Mouse (Mus musculus): ENCODE data around the gene Gm20538. TPM values are rescaled to one million over a fixed set of nuclear protein-coding genes. Genes with fewer than 3 reads are reported as not detected.

The Gm20538 gene
- total RNA-seq, 2 experiments from 2014 or later: not detected

GRCm38 (mm10) chr19:44542694-44543178 is 9.9 kb downstream of the Gm20538 start:
- no peak for DNase-seq (ENCODE audit: low spot score)
- intact Hi-C loops (cut with DNase I): loop anchor here (5.0 to 10.0 kb wide), 2 partner anchors 65 to 298 kb away; no protein-coding TSS in a partner anchor

GRCm38 (mm10) chr19:44537416-44537815 is 15.2 kb downstream of the Gm20538 start:
- no peak for DNase-seq (ENCODE audit: low spot score)
- intact Hi-C loops (cut with DNase I): loop anchor here (5.0 kb wide), 1 partner anchor 165 kb away; no protein-coding TSS in a partner anchor

GRCm38 (mm10) chr19:44535376-44535775 is 17.3 kb downstream of the Gm20538 start:
- intact Hi-C loops (cut with DNase I): loop anchor here (5.0 kb wide), 1 partner anchor 163 kb away; no protein-coding TSS in a partner anchor
- DNase-seq (ENCODE audit: low spot score): no peak

GRCm38 (mm10) chr19:44530018-44530417 is 22.6 kb downstream of the Gm20538 start:
- intact Hi-C loops (cut with DNase I): no loop called here

GRCm38 (mm10) chr19:44525551-44526205 is 27.0 kb downstream of the Gm20538 start:
- intact Hi-C loops (cut with DNase I): no loop called here

More at GRCm38 (mm10) chr19:44530018-44530417, 22.6 kb downstream of the Gm20538 start:
- DNase-seq (ENCODE audit: low spot score): no peak

GRCm38 (mm10) chr19:44519152-44519551 is 33.5 kb downstream of the Gm20538 start:
- DNase-seq (ENCODE audit: low spot score): peak; percentile 63
- intact Hi-C loops (cut with DNase I): no loop called here

More at GRCm38 (mm10) chr19:44525551-44526205, 27.0 kb downstream of the Gm20538 start:
- no peak for DNase-seq (ENCODE audit: low spot score)

GRCm38 (mm10) chr19:44517996-44518768 is 34.4 kb downstream of the Gm20538 start:
- no peak for DNase-seq (ENCODE audit: low spot score)

GRCm38 (mm10) chr19:44515769-44516168 is 36.9 kb downstream of the Gm20538 start:
- intact Hi-C loops (cut with DNase I): no loop called here
- no peak for DNase-seq (ENCODE audit: low spot score)

More at GRCm38 (mm10) chr19:44517996-44518768, 34.4 kb downstream of the Gm20538 start:
- intact Hi-C loops (cut with DNase I): no loop called here

- no peak for DNase-seq (ENCODE audit: low spot score)
- intact Hi-C loops (cut with DNase I): no loop called here
Observed at GRCm38 (mm10) chr19:44514521-44515451, 37.8 kb downstream of the Gm20538 start.

GRCm38 (mm10) chr19:44513921-44514482 is 38.6 kb downstream of the Gm20538 start:
- no peak for DNase-seq (ENCODE audit: low spot score)
- intact Hi-C loops (cut with DNase I): no loop called here

- DNase-seq (ENCODE audit: low spot score): no peak
- intact Hi-C loops (cut with DNase I): no loop called here
Observed at GRCm38 (mm10) chr19:44513054-44513833, 39.4 kb downstream of the Gm20538 start.

GRCm38 (mm10) chr19:44512601-44513000 is 40.0 kb downstream of the Gm20538 start:
- DNase-seq (ENCODE audit: low spot score): no peak
- intact Hi-C loops (cut with DNase I): no loop called here

- DNase-seq (ENCODE audit: low spot score): no peak
- intact Hi-C loops (cut with DNase I): no loop called here
Observed at GRCm38 (mm10) chr19:44511451-44512231, 41.0 kb downstream of the Gm20538 start.

GRCm38 (mm10) chr19:44510534-44511175 is 42.0 kb downstream of the Gm20538 start:
- intact Hi-C loops (cut with DNase I): no loop called here
- DNase-seq (ENCODE audit: low spot score): no peak

GRCm38 (mm10) chr19:44502741-44503140 is 49.9 kb downstream of the Gm20538 start:
- DNase-seq (ENCODE audit: low spot score): no peak
- intact Hi-C loops (cut with DNase I): no loop called here

- DNase-seq (ENCODE audit: low spot score): no peak
- intact Hi-C loops (cut with DNase I): no loop called here
Observed at GRCm38 (mm10) chr19:44501925-44502324, 50.7 kb downstream of the Gm20538 start.

GRCm38 (mm10) chr19:44500240-44500639 is 52.4 kb downstream of the Gm20538 start:
- DNase-seq (ENCODE audit: low spot score): no peak
- intact Hi-C loops (cut with DNase I): no loop called here
